Mouse (Mus musculus): ENCODE measurements around the gene Notch1. TPM values are rescaled to one million over a fixed set of nuclear protein-coding genes. Genes with fewer than 3 reads are reported as not detected.

The Notch1 gene
- 10 to 100 TPM in 1 of 2 experiments, under 1 TPM in 1; 0.28 to 11.8 TPM for polyA plus RNA-seq (2012; fragmentation: generic; extraction: Trizol)

DNA sequence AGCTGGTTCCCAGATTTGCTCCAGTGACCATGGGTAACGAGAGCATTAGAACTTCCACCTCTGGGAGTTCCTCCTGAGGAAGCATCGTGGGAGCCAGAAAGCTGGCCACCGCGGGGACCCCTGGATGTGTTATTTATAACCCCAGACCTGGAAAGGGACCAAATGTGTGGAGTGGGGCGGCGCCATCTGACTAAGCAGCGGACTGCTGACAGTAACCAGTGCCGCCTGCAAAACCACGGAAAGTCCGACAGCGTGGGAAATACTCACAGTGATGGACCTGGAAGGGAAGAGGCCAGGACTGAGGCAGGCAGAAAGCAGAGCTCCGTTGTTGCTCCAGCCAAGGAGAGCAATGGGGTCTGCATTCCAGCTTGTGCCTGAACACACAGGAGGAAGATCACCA lies at the start of gene Notch1:
TSS of gene Notch1 (minus strand) at position 389 of the 400 bp plus-strand sequence.

DNA sequence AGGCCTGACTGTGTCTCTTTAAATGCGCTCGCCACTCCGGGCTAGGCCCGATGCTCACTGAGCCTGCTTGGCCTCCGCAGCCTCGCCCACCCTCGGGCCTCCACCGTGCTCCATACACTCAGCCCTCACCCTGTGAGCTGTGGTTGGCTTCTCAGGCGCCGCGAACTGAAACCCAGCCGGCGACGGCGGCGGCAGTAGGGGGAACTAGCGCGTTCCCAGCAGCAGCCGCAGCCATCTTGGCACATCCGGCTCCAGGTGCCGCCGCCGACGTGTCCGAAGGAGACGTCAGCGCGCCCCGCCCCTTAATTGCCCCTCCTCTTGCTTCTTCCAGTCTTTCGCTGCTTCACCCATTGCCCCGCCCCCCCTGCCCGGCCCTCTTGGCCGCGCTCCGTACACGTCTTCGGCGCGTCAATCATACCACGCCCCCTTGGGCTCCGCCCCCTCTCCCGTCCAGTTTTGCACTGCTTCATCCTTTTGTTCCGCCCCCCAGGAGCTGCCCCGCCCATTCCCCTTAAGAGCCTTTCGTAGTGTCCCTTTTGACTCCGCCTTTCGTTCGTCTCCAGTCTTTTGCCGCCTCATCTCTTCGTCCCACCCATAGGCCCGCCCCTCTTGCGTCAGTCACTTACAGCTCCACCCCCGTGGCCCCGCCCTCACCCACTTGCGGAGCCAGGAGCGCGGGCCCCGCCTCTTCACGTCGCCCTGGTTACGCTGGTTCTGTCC lies 71.4 kb downstream of the Notch1 start, which contains the start of gene Sec16a:
TSS of gene Sec16a (minus strand) at position 271 of the 720 bp plus-strand sequence.

DNA sequence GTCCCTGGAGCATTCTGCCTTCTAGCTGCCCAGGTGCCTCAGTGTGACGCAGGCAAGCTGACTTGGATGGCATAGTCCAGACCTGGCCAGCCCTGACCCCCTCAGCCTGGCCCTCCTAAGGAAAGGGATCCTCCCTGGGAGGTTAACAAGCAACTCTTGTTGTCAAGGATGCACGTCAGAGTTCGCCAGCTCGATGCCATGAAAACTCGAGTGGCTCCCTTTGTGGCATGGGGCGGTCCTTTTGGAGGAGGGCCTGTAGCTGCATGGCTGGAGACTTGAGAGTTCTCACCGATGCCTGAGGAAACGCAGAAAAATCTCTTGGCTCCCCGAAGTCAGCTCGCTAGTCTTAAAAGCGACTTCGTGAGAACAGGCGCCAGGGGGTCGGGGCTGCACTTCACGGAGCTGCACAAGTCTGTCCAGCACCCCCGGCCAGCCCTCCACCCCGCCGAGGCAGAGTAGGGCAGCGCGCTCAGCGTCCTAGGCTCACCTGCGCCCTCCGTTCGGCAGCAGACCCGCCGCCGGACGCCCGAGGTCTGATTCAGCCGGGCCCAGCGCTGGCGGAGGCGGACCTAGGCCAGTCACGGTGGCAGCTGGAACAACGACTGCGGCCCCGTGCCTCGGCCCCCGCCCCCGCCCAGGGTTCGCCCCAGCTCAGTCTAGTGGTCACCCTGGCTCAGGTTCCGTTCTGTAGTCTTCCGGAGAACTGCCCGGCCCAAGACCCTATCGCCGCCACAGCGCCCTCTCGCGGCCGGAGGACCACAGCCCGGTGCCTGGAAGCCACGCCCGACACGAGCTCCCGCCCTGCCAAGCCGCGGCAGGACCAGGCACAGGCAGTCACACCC lies 107.7 kb downstream of the Notch1 start, which contains the start of gene Inpp5e:
TSS of gene Inpp5e (minus strand) at position 689 of the 842 bp plus-strand sequence.

Other genes with a start within 250 kb of the Notch1 start
- not detected for gene Ccdc187, start 222.1 kb downstream of the Notch1 start, polyA plus RNA-seq (2012; fragmentation: generic; extraction: Trizol)
- gene Gpsm1, start 201.1 kb downstream of the Notch1 start, polyA plus RNA-seq (2012; fragmentation: generic; extraction: Trizol), result 10 to 100 TPM in 1 of 2 experiments, 1 to 10 TPM in 1; 7.1 to 16.1 TPM
- 10 to 100 TPM; 25.1 to 33.2 TPM for gene Dnlz, start 164.6 kb downstream of the Notch1 start, polyA plus RNA-seq (2012; fragmentation: generic; extraction: Trizol)
- gene Card9, start 155.7 kb downstream of the Notch1 start, polyA plus RNA-seq (2012; fragmentation: generic; extraction: Trizol), result under 1 TPM in 1 of 2 experiments, not detected in 1; 0.06 TPM
- gene Snapc4, start 136.0 kb downstream of the Notch1 start, polyA plus RNA-seq (2012; fragmentation: generic; extraction: Trizol), result 10 to 100 TPM in 1 of 2 experiments, 1 to 10 TPM in 1; 7.2 to 16.2 TPM
- 10 to 100 TPM in 1 of 2 experiments, 1 to 10 TPM in 1; 8.2 to 41.5 TPM for gene Entr1, start 127.3 kb downstream of the Notch1 start, polyA plus RNA-seq (2012; fragmentation: generic; extraction: Trizol)
- 10 to 100 TPM; 30.0 to 43.4 TPM for gene Pmpca, start 127.3 kb downstream of the Notch1 start, polyA plus RNA-seq (2012; fragmentation: generic; extraction: Trizol)
- gene Inpp5e, start 107.5 kb downstream of the Notch1 start, polyA plus RNA-seq (2012; fragmentation: generic; extraction: Trizol), result 10 to 100 TPM in 1 of 2 experiments, 1 to 10 TPM in 1; 2.1 to 15.1 TPM
- 10 to 100 TPM in 1 of 2 experiments, 1 to 10 TPM in 1; 4.5 to 25.2 TPM for gene Sec16a, start 71.4 kb downstream of the Notch1 start, polyA plus RNA-seq (2012; fragmentation: generic; extraction: Trizol)
- gene Egfl7, start 63.4 kb upstream of the Notch1 start, polyA plus RNA-seq (2012; fragmentation: generic; extraction: Trizol), result 1 to 10 TPM; 6.8 to 8.8 TPM
- gene Gm20532, start 70.0 kb upstream of the Notch1 start, polyA plus RNA-seq (2012; fragmentation: generic; extraction: Trizol), result not detected
- gene Agpat2, start 87.8 kb upstream of the Notch1 start, polyA plus RNA-seq (2012; fragmentation: generic; extraction: Trizol), result 10 to 100 TPM; 55.1 to 65.9 TPM
- gene Fam69b, start 111.8 kb upstream of the Notch1 start, polyA plus RNA-seq (2012; fragmentation: generic; extraction: Trizol), result 10 to 100 TPM; 15.9 to 42.0 TPM
- gene Lcn4, start 154.6 kb upstream of the Notch1 start, polyA plus RNA-seq (2012; fragmentation: generic; extraction: Trizol), result not detected

Measured in C3H10T1/2 (cell line).